Mouse (Mus musculus) megakaryocyte, embryonic 14.5 days (primary cell): Measurements from ENCODE around the gene Gm11027. TPM values are rescaled to one million over a fixed set of nuclear protein-coding genes. Genes with fewer than 3 reads are reported as not detected.

Source experiments
- H3K27me3 ChIP-seq: replicated peaks from 2 replicates; pipeline ENCODE3; 2012; ENCODE audit warnings: inconsistent platforms
- H3K36me3 ChIP-seq: replicated peaks from 2 replicates; pipeline ENCODE3; 2012; ENCODE audit warnings: low read length, inconsistent platforms, mixed read lengths
- H3K4me1 ChIP-seq: 2 replicates; pipeline ENCODE4 v1.6.1; 2012; ENCODE audit warnings: inconsistent platforms
- H3K4me3 ChIP-seq: replicated peaks from 2 replicates; pipeline ENCODE3; 2012; ENCODE audit warnings: moderate library complexity, mild to moderate bottlenecking, inconsistent platforms
- H3K9me3 ChIP-seq: 2 replicates; pipeline ENCODE4 v1.6.1; 2012; ENCODE audit warnings: inconsistent platforms
- FLI1 ChIP-seq: IDR thresholded peaks from 2 replicates; pipeline ENCODE4 v1.6.1; 2012; ENCODE audit warnings: low read length, inconsistent platforms, mixed read lengths
- GATA1 ChIP-seq: IDR thresholded peaks from 3 replicates; pipeline ENCODE4 v1.6.1; 2012; ENCODE audit warnings: mixed read lengths, low read length, inconsistent platforms, borderline replicate concordance
- polyA plus RNA-seq: library from polyadenylated mRNA; stranded (reverse); fragments of >175 nt; gene quantifications from 2 replicates; pipeline ENCODE4 v1.2.3, GENCODE M21; 2012; ENCODE audit warnings: low replicate concordance; ENCODE audit not compliant: insufficient read depth

Gm11027 gene
- polyA plus RNA-seq, 1 experiment: not detected

- H3K4me1 ChIP-seq: peaks cover 42% of the 10 kb centered on the region
Measured at GRCm38 (mm10) chr12:116275631-116276030, 445 bp downstream of the Gm11027 start.

GRCm38 (mm10) chr12:116276961-116277360 is 1.8 kb downstream of the Gm11027 start:
- Histone ChIP-seq H3K4me1 (peaks cover 44% of the 10 kb centered on the region), H3K36me3 (no peaks in the 10 kb centered on the region), H3K4me3 (no peak overlapping the region), H3K27me3 (no peaks in the 10 kb centered on the region), H3K9me3 (no peaks in the 10 kb centered on the region)
- TF ChIP-seq GATA1 (no peak), FLI1 (no peak)

More at GRCm38 (mm10) chr12:116275631-116276030, 445 bp downstream of the Gm11027 start:
- Histone ChIP-seq H3K4me3 (no peak overlapping the region), H3K27me3 (no peaks in the 10 kb centered on the region), H3K36me3 (no peaks in the 10 kb centered on the region), H3K9me3 (no peaks in the 10 kb centered on the region)
- no peak for TF ChIP-seq FLI1
- no peak for TF ChIP-seq GATA1

- H3K4me3 ChIP-seq: no peak overlapping the region
- H3K27me3 ChIP-seq: no peaks in the 10 kb centered on the region
- no peaks in the 10 kb centered on the region for H3K36me3 ChIP-seq
- peaks cover 51% of the 10 kb centered on the region for H3K4me1 ChIP-seq
- TF ChIP-seq GATA1: no peak
- TF ChIP-seq FLI1: no peak
- no peaks in the 10 kb centered on the region for H3K9me3 ChIP-seq
Measured at GRCm38 (mm10) chr12:116278541-116278940, 3.4 kb downstream of the Gm11027 start.

GRCm38 (mm10) chr12:116279181-116279580 is 4.0 kb downstream of the Gm11027 start:
- Histone ChIP-seq H3K27me3 (no peaks in the 10 kb centered on the region), H3K4me1 (peaks cover 50% of the 10 kb centered on the region), H3K36me3 (no peaks in the 10 kb centered on the region), H3K9me3 (no peaks in the 10 kb centered on the region), H3K4me3 (peak overlapping the region; percentile 60)
- TF ChIP-seq FLI1 (no peak), GATA1 (no peak)

- peak overlapping the region; percentile 93 for H3K4me3 ChIP-seq
Measured at GRCm38 (mm10) chr12:116280149-116280652, 5.0 kb downstream of the Gm11027 start.

GRCm38 (mm10) chr12:116280653-116281364 is 5.6 kb downstream of the Gm11027 start, which contains the start of gene Esyt2:
TSS of gene Esyt2 (plus strand) at chr12:116281196.
- no peak for TF ChIP-seq FLI1
- no peak for TF ChIP-seq GATA1
- Histone ChIP-seq H3K4me1 (peaks cover 50% of the 10 kb centered on the region), H3K9me3 (no peaks in the 10 kb centered on the region), H3K27me3 (no peaks in the 10 kb centered on the region), H3K4me3 (peak within 1 kb of the TSS; percentile 93), H3K36me3 (peaks cover 2% of the 10 kb centered on the region)

More at GRCm38 (mm10) chr12:116280149-116280652, 5.0 kb downstream of the Gm11027 start:
- Histone ChIP-seq H3K36me3 (no peaks in the 10 kb centered on the region), H3K27me3 (no peaks in the 10 kb centered on the region), H3K9me3 (no peaks in the 10 kb centered on the region), H3K4me1 (peaks cover 53% of the 10 kb centered on the region)
- no peak for TF ChIP-seq GATA1
- no peak for TF ChIP-seq FLI1

- H3K9me3 ChIP-seq: no peaks in the 10 kb centered on the region
- TF ChIP-seq FLI1: no peak
- no peak for TF ChIP-seq GATA1
- peaks cover 48% of the 10 kb centered on the region for H3K4me1 ChIP-seq
- peaks cover 8% of the 10 kb centered on the region for H3K36me3 ChIP-seq
- H3K4me3 ChIP-seq: peak overlapping the region; percentile 93
- no peaks in the 10 kb centered on the region for H3K27me3 ChIP-seq
Measured at GRCm38 (mm10) chr12:116281427-116282281, 6.5 kb downstream of the Gm11027 start.

GRCm38 (mm10) chr12:116282856-116283255 is 7.7 kb downstream of the Gm11027 start:
- Histone ChIP-seq H3K4me1 (peaks cover 47% of the 10 kb centered on the region), H3K4me3 (peak overlapping the region; percentile 93), H3K27me3 (no peaks in the 10 kb centered on the region), H3K36me3 (peaks cover 10% of the 10 kb centered on the region), H3K9me3 (no peaks in the 10 kb centered on the region)
- no peak for TF ChIP-seq FLI1

- H3K36me3 ChIP-seq: peaks cover 15% of the 10 kb centered on the region
- no peaks in the 10 kb centered on the region for H3K27me3 ChIP-seq
- H3K4me1 ChIP-seq: peaks cover 46% of the 10 kb centered on the region
- TF ChIP-seq FLI1 (no peak), GATA1 (no peak)
- no peaks in the 10 kb centered on the region for H3K9me3 ChIP-seq
- H3K4me3 ChIP-seq: peak overlapping the region; percentile 23
Measured at GRCm38 (mm10) chr12:116283511-116283910, 8.3 kb downstream of the Gm11027 start.

- H3K9me3 ChIP-seq: no peaks in the 10 kb centered on the region
- H3K4me1 ChIP-seq: peaks cover 42% of the 10 kb centered on the region; the same call in 1 of the 2 replicates
- TF ChIP-seq GATA1: no peak
- TF ChIP-seq FLI1: no peak
- H3K4me3 ChIP-seq: no peak overlapping the region
- no peaks in the 10 kb centered on the region for H3K27me3 ChIP-seq
- H3K36me3 ChIP-seq: peaks cover 14% of the 10 kb centered on the region
Measured at GRCm38 (mm10) chr12:116293185-116293584, 18.0 kb downstream of the Gm11027 start.
